Mouse (Mus musculus) cerebellum, adult 9-10 months (tissue): ENCODE results near the gene Sox9.
A peak's percentile ranks its signal among the peaks of the same experiment; 100 is the strongest.

ENCODE experiments used
- DNase-seq: peaks from one replicate; pipeline ENCODE4 v3.0.0; 2022

The Sox9 gene

DNA sequence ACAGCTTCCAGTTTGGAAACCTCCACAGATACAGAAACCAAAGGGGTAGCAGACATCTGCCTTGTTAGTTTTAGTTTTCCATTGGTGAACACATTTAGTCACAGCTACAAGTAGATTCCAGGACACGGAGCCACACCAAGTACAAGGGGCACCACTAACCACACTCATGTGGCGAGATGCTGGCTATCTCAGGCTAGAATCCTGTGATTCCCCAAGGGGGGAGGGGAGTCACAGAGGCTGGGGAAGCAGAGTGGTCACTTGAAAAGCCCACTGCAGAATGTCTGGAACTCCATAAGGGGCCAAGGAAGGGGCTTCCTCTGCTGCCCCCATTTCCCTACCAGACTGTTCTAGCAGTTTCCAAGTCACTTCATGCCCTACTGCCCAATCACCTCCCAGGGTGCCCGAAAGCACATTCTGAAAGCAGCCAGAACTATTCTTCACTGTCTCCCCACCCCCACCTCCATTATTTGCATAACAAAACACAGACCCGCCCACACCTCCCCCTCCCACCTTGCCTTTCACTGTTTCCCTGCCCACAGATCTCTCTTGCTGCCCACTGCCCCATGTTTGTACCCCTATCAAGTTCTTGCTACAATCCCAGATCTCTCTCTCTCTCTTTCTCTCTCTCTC, 19.3 kb downstream of the Sox9 start:
- DNase-seq: no peak

- no peak for DNase-seq
Observed at GRCm38 (mm10) chr11:112807838-112808506, 25.9 kb downstream of the Sox9 start.

DNA sequence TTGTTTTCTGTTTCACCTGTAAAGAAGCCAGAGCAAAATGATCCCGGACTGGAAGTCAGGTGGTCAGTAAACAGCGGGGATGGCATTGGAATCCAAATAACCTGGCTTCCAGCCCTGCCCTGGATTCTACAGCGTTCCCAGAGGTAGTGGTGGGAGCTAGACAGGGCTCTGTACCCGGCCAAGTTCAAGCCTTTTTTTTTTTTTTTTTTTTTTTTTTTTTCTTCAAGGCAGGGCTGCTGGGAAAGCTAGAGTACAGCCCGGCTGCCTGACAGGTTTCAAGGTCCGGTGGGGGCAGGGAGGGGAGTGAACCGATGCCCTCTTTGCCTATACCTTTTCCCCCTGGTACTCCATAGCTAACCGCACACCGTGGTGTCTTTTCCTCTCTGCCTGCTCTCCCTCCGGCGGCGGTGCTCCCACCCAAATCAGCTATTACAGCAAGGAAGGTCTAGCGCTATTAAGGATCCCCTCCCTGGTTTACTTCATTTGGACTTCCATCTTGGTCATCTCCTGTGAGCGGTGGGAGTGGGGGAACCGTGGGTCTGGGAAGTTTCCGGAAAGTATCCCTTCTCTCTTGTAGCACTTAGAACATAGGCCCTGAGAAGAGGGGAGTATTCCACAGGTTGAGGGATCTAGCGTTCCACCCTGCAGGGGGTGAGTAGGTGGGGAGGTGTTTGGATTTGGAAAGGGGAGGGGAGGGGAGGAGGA, 28.6 kb downstream of the Sox9 start:
- no peak for DNase-seq

DNA sequence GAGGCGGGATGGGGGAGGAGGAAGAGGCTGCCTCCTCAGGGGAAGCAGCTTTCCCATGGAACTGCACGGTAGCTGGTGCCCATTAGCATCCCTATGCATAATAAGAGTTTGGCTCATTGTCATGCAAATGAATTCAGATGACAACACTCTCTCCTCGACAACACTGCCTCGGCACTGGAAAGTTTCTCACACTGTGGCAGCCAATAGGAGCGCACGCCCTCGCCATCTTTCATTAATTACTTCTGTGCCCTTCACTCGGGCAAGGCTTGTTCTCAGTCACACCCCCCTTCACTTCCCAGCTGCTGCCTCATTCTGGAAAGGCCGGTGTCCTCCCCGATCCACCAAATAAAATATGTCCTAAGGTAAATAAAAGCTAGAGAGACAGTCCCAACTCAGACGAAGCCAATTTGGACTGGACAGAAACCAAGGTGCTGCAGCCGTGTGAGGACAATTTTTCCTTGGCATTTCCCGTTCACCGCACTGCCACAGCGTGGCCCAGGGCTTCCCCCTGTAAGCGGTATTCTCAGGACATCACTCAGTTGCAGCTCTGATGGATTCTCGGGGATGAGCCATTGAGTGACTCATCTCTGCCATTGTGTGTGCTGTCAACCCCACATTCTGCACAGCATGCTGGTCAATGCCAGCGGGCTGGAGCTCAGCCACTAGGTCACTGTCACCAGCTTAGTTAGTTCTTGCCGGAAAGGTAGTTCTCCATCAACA, 29.3 kb downstream of the Sox9 start:
- peak; percentile 22 for DNase-seq

- no peak for DNase-seq
Observed at GRCm38 (mm10) chr11:112817829-112818650, 36.0 kb downstream of the Sox9 start.

GRCm38 (mm10) chr11:112818651-112819270, 36.7 kb downstream of the Sox9 start:
- no peak for DNase-seq

DNA sequence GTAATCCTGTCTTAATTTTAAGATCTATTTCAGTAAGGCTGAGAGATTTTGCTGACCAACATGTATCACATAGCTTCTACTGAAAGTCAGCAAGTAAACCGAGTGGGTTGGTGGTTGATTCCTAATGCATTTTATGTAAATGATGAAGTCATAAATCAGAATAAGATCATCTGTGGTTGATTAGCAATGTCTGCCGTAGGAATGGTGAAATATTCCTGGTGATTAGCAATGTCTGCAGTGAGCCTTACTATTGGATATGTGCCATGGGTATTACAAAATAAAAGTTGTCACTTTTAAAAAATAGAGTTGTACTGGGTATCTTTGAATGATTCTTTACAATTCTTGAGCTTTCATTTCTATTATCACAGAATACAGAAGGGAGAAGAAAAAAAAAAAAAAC, 39.5 kb downstream of the Sox9 start:
- DNase-seq: no peak

DNA sequence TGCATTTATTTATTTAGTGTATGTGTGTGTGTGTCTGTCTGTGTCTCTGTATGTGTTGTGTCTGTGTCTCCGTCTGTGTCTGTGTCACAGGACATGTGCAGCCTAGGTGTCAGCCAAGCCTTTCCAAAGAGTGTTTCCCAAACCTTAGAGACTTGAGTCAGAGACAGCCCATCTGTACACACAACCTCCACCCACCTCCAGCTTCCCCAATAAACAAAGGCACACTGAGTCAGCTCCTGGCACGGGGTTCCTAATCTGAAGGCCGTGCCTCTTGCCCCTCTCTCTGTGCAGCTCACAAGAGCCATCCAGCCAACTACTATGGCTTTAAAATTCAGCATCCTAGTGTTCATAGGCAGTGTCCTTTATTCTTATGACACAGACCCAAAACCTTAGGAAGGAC, 42.1 kb downstream of the Sox9 start:
- DNase-seq: no peak

DNA sequence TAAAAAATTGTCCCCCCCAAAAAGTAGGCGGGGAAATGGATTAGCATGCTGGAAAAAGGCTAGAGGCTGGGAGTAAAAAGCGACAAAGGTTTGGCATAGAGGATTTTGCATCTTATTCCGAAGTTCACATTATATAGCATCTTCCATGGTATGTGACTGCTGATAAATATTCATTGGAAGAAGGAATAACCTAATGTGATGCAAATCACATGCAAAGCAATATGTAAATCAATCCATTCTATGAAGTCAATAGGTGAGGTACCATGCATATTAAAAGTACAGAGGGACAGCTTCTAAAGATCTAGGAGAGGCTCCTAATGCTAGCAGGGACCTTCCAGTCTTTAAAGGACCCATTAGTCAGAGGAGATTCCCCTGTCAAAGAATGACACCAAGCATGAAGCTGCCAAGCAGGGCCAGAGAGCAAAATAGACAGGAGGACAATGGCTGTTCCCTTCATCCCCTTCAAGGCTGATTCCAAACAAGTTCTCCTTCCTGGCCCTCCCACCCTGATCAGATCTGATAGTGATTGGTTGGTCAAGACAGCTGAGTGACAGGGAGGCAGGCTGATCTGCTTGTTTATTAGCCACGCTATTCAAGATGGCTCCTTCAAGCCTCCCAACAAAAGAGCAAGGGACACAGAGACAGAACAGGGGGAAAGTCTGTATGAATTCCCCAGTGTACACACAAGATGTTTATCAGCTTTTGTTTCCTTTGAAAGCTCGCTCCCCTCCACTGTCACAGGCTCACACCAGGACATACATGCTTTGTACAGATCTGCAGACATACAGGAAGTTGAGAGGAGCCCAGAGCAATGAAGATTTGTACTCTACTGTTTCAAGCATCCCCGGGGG, 44.4 kb downstream of the Sox9 start:
- no peak for DNase-seq

- DNase-seq: no peak
Observed at GRCm38 (mm10) chr11:112827044-112827347, 45.0 kb downstream of the Sox9 start.

- DNase-seq: no peak
Observed at GRCm38 (mm10) chr11:112828553-112829287, 46.7 kb downstream of the Sox9 start.

GRCm38 (mm10) chr11:112834245-112835005, 52.4 kb downstream of the Sox9 start:
- no peak for DNase-seq

DNA sequence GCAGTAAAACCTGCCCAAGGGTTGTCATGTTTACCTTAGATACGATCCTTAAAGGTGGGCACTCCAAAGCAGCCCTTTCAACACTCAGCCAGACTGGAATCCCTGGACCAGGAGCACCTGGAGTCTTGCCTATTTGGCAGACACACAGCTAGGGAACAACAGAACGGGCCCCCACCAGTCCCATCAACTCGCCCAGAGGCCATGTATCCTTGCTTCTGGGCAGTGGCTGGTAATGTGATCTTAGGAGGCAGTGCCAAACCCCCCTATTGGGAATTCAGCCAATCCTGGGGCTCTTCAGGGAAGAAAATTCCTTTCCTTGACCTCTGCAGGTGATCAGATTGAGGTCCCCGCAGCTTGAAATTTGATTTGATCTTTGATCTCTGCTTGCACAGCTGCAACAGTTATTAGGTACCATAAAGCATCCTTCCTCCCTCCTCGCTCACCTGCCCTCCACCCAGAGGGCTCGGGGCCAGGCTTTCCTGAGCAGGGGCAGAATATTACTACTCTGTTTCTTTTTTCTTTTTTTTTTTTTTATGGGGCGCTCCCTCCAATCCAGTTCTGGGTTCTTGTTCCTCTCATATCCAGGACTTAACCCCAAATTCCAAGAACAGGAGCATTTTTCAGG, 53.6 kb downstream of the Sox9 start:
- DNase-seq: no peak
